In genomic region chr14:57386758-57387561, GRCm38 (mm10) we compare ENCODE assay signal across 9 mouse cellular contexts. TPM values are rescaled to one million over a fixed set of nuclear protein-coding genes. Genes with fewer than 3 reads are reported as not detected.
DNase-seq lines count a peak whose midpoint lies in the region; ATAC-seq and TF ChIP-seq lines count a peak whose summit lies in the region.
"Had no signal": no experiment of that assay in that cellular context is flagged by ENCODE, and none has a peak within 500 bp of the region (broad histone marks: within the 10 kb centered on the region; RNA-seq: fewer than 3 reads in every experiment).

No protein-coding gene starts in this region.

- peaks cover 12% of the 10 kb centered on the region for H3K4me1 ChIP-seq in liver, embryonic 15.5 days (replicated peaks)
- peaks cover 4% of the 10 kb centered on the region; the same call in 1 of the 2 replicates for H3K4me1 ChIP-seq in hindbrain, embryonic 10.5 days (replicated peaks)

- H3K4me2 ChIP-seq in liver, embryonic 15.5 days, result peak overlapping the region; percentile 37

- intact Hi-C loops in gastrocnemius, adult 2 months (cut with DNase I), result no loop called here

- peak overlapping the region; percentile 78 for H3K27ac ChIP-seq in gastrocnemius, adult 2 months
- H3K27ac ChIP-seq in liver, embryonic 15.5 days (replicated peaks), result no peak overlapping the region
- no peak overlapping the region for H3K27ac ChIP-seq in hindbrain, embryonic 10.5 days

- no peak overlapping the region for H3K9ac ChIP-seq in liver, embryonic 15.5 days
- H3K9ac ChIP-seq: forebrain, postnatal 0 days had no signal

- H3K27me3 ChIP-seq in liver, embryonic 15.5 days, result no peaks in the 10 kb centered on the region
- H3K27me3 ChIP-seq in hindbrain, embryonic 10.5 days (ENCODE audit: insufficient read depth, poor library complexity, severe bottlenecking), result no peaks in the 10 kb centered on the region

- no peaks in the 10 kb centered on the region for H3K36me3 ChIP-seq in liver, embryonic 15.5 days (replicated peaks)
- H3K36me3 ChIP-seq in hindbrain, embryonic 10.5 days, result no peaks in the 10 kb centered on the region

- no peak for TF ChIP-seq CTCF in gastrocnemius, adult 2 months (IDR thresholded peaks at IDR 0.05)

- H3K9me3 ChIP-seq in liver, embryonic 15.5 days (replicated peaks), result no peaks in the 10 kb centered on the region
- no peaks in the 10 kb centered on the region for H3K9me3 ChIP-seq in hindbrain, embryonic 10.5 days

- 34% methylated on average over 14 of the region's 14 CpGs for WGBS in liver, embryonic 15.5 days (ENCODE audit: insufficient replicate concordance)
- WGBS in hindbrain, embryonic 10.5 days, result 73% methylated on average over 14 of the region's 14 CpGs

- DNase-seq in gastrocnemius, adult 2 months, result peak; percentile 53
- no peak for DNase-seq in gastrocnemius, adult 8-10 months (ENCODE audit: low spot score in 2 of 2)
- peak; percentile 71 for DNase-seq in MEL-GATA-1-ER (ENCODE audit: extremely low read depth, low read depth)
- peak; percentile 17 for DNase-seq in heart, postnatal 4 days
- DNase-seq in hindbrain, embryonic 10.5 days (ENCODE audit: low spot score), result no peak
- no peak for DNase-seq in c-Kit-positive CD71-positive TER-119-positive erythroid progenitor cells, embryonic 14.5 days (ENCODE audit: low spot score)
- no peak for DNase-seq in natural killer cell, adult 2 months (ENCODE audit: low spot score in 2 of 2)
- DNase-seq: forebrain, postnatal 0 days had no signal

- ATAC-seq in liver, embryonic 15.5 days (ENCODE audit: insufficient read depth), result peak; percentile 42; the same call in 1 of the 2 replicates
- ATAC-seq: forebrain, postnatal 0 days had no signal

- peak overlapping the region; percentile 67 for H3K4me3 ChIP-seq in gastrocnemius, adult 2 months
- H3K4me3 ChIP-seq in liver, embryonic 15.5 days (replicated peaks), result no peak overlapping the region
- no peak overlapping the region for H3K4me3 ChIP-seq in hindbrain, embryonic 10.5 days

RNA-seq across cellular contexts. Expression of gene Cryl1, which starts 11.4 kb away (rescaled TPM):
- 1 to 10 TPM; 4.7 to 5.5 TPM for total RNA-seq in gastrocnemius, adult 2 months (2021)
- 1 to 10 TPM; 5.1 to 6.3 (median 5.9) TPM for total RNA-seq in gastrocnemius, adult 8-10 months (2022)
- total RNA-seq in heart, postnatal 4 days (2021), result 1 to 10 TPM; 9.3 to 9.6 TPM
- polyA plus RNA-seq in liver, embryonic 15.5 days (2015; fragmentation: Nextera tagmentation; extraction: Ambion mirVana), result 6.9 and 8.7 TPM in 2 replicates
- 7.7 and 9.6 TPM in 2 replicates for polyA plus RNA-seq in hindbrain, embryonic 10.5 days (2016; fragmentation: Nextera tagmentation; extraction: Ambion mirVana)

RNA-seq across cellular contexts. Expression of gene Ift88, which starts 36.9 kb away (rescaled TPM):
- total RNA-seq in gastrocnemius, adult 2 months (2021), result 1 to 10 TPM; 4.0 to 4.8 TPM
- 1 to 10 TPM; 3.1 to 5.1 (median 4.2) TPM for total RNA-seq in gastrocnemius, adult 8-10 months (2022)
- total RNA-seq in heart, postnatal 4 days (2021), result 1 to 10 TPM; 5.4 to 8.1 TPM
- 1.2 and 1.7 TPM in 2 replicates for polyA plus RNA-seq in liver, embryonic 15.5 days (2015; fragmentation: Nextera tagmentation; extraction: Ambion mirVana)
- 11.5 and 14.1 TPM in 2 replicates for polyA plus RNA-seq in hindbrain, embryonic 10.5 days (2016; fragmentation: Nextera tagmentation; extraction: Ambion mirVana)

Comparison
In these comparisons a context has a peak if more than half of its experiments do, and no peak if none do; other contexts are left out.
1. DNase-seq: peak in gastrocnemius, adult 2 months (single experiment), MEL-GATA-1-ER (single experiment) and heart, postnatal 4 days (single experiment); none in gastrocnemius, adult 8-10 months (0 of 2), hindbrain, embryonic 10.5 days (single experiment), c-Kit-positive CD71-positive TER-119-positive erythroid progenitor cells, embryonic 14.5 days (single experiment) and natural killer cell, adult 2 months (0 of 2).